Mouse (Mus musculus): ENCODE data around the gene Arid1b.

Arid1b gene

GRCm38 (mm10) chr17:4993840-4994503, at the start of gene Arid1b:
Gene Arid1b, plus strand, starts transcription at chr17:4994332.
- peak; percentile 80 to 81 for DNase-seq

- DNase-seq: no peak
These were observed 48.8 kb upstream of the Arid1b start for GRCm38 (mm10) chr17:4945311-4945751.

GRCm38 (mm10) chr17:4945871-4946331, 48.2 kb upstream of the Arid1b start:
- DNase-seq: peak; percentile 11 to 18

GRCm38 (mm10) chr17:4946421-4946974, 47.6 kb upstream of the Arid1b start:
- no peak for DNase-seq

- no peak for DNase-seq
These were observed 47.1 kb upstream of the Arid1b start for GRCm38 (mm10) chr17:4947013-4947412.

GRCm38 (mm10) chr17:4947439-4947838, 46.7 kb upstream of the Arid1b start:
- DNase-seq: no peak

- no peak for DNase-seq
These were observed 45.6 kb upstream of the Arid1b start for GRCm38 (mm10) chr17:4948501-4948900.

- DNase-seq: no peak
These were observed 39.7 kb upstream of the Arid1b start for GRCm38 (mm10) chr17:4954431-4954830.

- no peak for DNase-seq
These were observed 29.8 kb upstream of the Arid1b start for GRCm38 (mm10) chr17:4964192-4964877.

- DNase-seq: no peak
These were observed 26.9 kb upstream of the Arid1b start for GRCm38 (mm10) chr17:4967201-4967600.

- DNase-seq: no peak
These were observed 26.1 kb upstream of the Arid1b start for GRCm38 (mm10) chr17:4968035-4968434.

GRCm38 (mm10) chr17:4968878-4969277, 25.3 kb upstream of the Arid1b start:
- no peak for DNase-seq

GRCm38 (mm10) chr17:4972261-4972660, 21.9 kb upstream of the Arid1b start:
- DNase-seq: no peak

- no peak for DNase-seq
These were observed 19.4 kb upstream of the Arid1b start for GRCm38 (mm10) chr17:4974736-4975135.

GRCm38 (mm10) chr17:4980151-4980550, 14.0 kb upstream of the Arid1b start:
- DNase-seq: no peak

GRCm38 (mm10) chr17:4982819-4983218, 11.3 kb upstream of the Arid1b start:
- DNase-seq: no peak

- no peak for DNase-seq
These were observed 9.4 kb upstream of the Arid1b start for GRCm38 (mm10) chr17:4984691-4985090.

- DNase-seq: no peak
These were observed 3.1 kb upstream of the Arid1b start for GRCm38 (mm10) chr17:4990911-4991560.

GRCm38 (mm10) chr17:4991600-4991999, 2.5 kb upstream of the Arid1b start:
- DNase-seq: no peak

GRCm38 (mm10) chr17:4993497-4993839, 664 bp upstream of the Arid1b start:
- DNase-seq: no peak

- peak in 1 of 2 experiments; percentile 68 for DNase-seq
These were observed 326 bp downstream of the Arid1b start for GRCm38 (mm10) chr17:4994504-4994812.

- DNase-seq: peak; percentile 65 to 69
These were observed 855 bp downstream of the Arid1b start for GRCm38 (mm10) chr17:4994813-4995560.

GRCm38 (mm10) chr17:4995561-4996051, 1.5 kb downstream of the Arid1b start:
- peak; percentile 72 to 77 for DNase-seq

Data from spleen, adult 18-20 months (tissue).